Mouse (Mus musculus) Patski (cell line): ENCODE results near the gene Kif7. TPM values are rescaled to one million over a fixed set of nuclear protein-coding genes. Genes with fewer than 3 reads are reported as not detected.

Experiments used
- ATAC-seq: fragments of 100-300 bp; one replicate; pipeline ENCODE4 v1.8.0; 2021
- CTCF ChIA-PET: fragments of 350-600 bp; sonication (Branson Sonifier 250); formaldehyde crosslinking; loops from one replicate; lab custom pipeline; 2022; ENCODE audit warnings: inconsistent platforms; lab: Charles Lee
- POLR2A ChIA-PET: fragments of 350-600 bp; sonication (Branson Sonifier 250); formaldehyde crosslinking; loops from one replicate; lab custom pipeline; 2022; ENCODE audit warnings: antibody characterized with exemption, inconsistent platforms; lab: Charles Lee
- DNase-seq: peaks from one replicate; pipeline ENCODE4 v3.0.0-alpha.2; 2011; ENCODE audit warnings: low read depth, low spot score
- H3K27me3 ChIP-seq: fragments of 371-371 bp; one replicate; pipeline ENCODE4 v1.5.1; 2021
- CTCF ChIP-seq: fragments of 100-300 bp; IDR thresholded peaks from one replicate; pipeline ENCODE4 v1.5.1; 2021
- in situ Hi-C: fragments of 300-500 bp; cut with MboI; formaldehyde crosslinking; loops from 3 replicates; pipeline ENCODE4 v1.11.1; 2018; ENCODE audit warnings: low pct_unique_long_range_greater_than_20kb, mixed read lengths
- polyA plus RNA-seq: library from polyadenylated mRNA; unstranded; gene quantifications from one replicate; pipeline ENCODE4 v1.2.3, GENCODE M21; 2021

Gene Kif7
- 9.6 TPM for polyA plus RNA-seq

GRCm38 (mm10) chr7:79715187-79715981 lies at the start of gene Kif7:
Gene Kif7, minus strand, starts transcription at chr7:79715720.
- TF ChIP-seq CTCF: no peak
- peak; percentile 79 for ATAC-seq

GRCm38 (mm10) chr7:79762106-79762505 lies 46.6 kb upstream of the Kif7 start:
- no peak for TF ChIP-seq CTCF
- H3K27me3 ChIP-seq: no peaks in the 10 kb centered on the region
- ATAC-seq (no peak), DNase-seq (no peak)
- in situ Hi-C loops: no loop called here
- CTCF ChIA-PET: no interaction called here
- POLR2A ChIA-PET: no interaction called here

More at GRCm38 (mm10) chr7:79715187-79715981, at the start of gene Kif7:
- no peak for DNase-seq
- H3K27me3 ChIP-seq: no peaks in the 10 kb centered on the region
- ChIA-PET POLR2A (interaction anchor here (0.9 kb wide), 1 partner anchor 13 kb away, joined by 3 read pairs; no protein-coding TSS in a partner anchor), CTCF (interaction anchor here (1.0 to 1.9 kb wide), 2 partner anchors 14 to 38 kb away, joined by 3 to 7 read pairs; no protein-coding TSS in a partner anchor)
- in situ Hi-C loops: no loop called here

- DNase-seq (no peak), ATAC-seq (no peak)
- TF ChIP-seq CTCF: no peak
- CTCF ChIA-PET: no interaction called here
- H3K27me3 ChIP-seq: no peaks in the 10 kb centered on the region
- in situ Hi-C loops: no loop called here
- POLR2A ChIA-PET: no interaction called here
These were observed 45.8 kb upstream of the Kif7 start for GRCm38 (mm10) chr7:79761124-79761876.

GRCm38 (mm10) chr7:79759766-79760165 lies 44.2 kb upstream of the Kif7 start:
- no peak for TF ChIP-seq CTCF
- no peak for DNase-seq
- H3K27me3 ChIP-seq: no peaks in the 10 kb centered on the region
- in situ Hi-C loops: no loop called here
- no peak for ATAC-seq
- CTCF ChIA-PET: interaction anchor here (1.2 kb wide), 1 partner anchor 20 kb away, joined by 3 read pairs; no protein-coding TSS in a partner anchor
- POLR2A ChIA-PET: no interaction called here

- in situ Hi-C loops: no loop called here
- no peak for ATAC-seq
- CTCF ChIA-PET: no interaction called here
- POLR2A ChIA-PET: no interaction called here
- no peak for TF ChIP-seq CTCF
- no peaks in the 10 kb centered on the region for H3K27me3 ChIP-seq
- no peak for DNase-seq
These were observed 42.7 kb upstream of the Kif7 start for GRCm38 (mm10) chr7:79758176-79758575.

- no peak for DNase-seq
- TF ChIP-seq CTCF: peak; percentile 41
- in situ Hi-C loops: no loop called here
- CTCF ChIA-PET: interaction anchor here (1.0 to 1.8 kb wide), 2 partner anchors 10 to 24 kb away, joined by 3 to 8 read pairs; no protein-coding TSS in a partner anchor
- POLR2A ChIA-PET: no interaction called here
- no peaks in the 10 kb centered on the region for H3K27me3 ChIP-seq
- ATAC-seq: no peak
These were observed 40.8 kb upstream of the Kif7 start for GRCm38 (mm10) chr7:79756334-79756733.

- DNase-seq: no peak
- in situ Hi-C loops: no loop called here
- POLR2A ChIA-PET: no interaction called here
- no peak for TF ChIP-seq CTCF
- CTCF ChIA-PET: no interaction called here
- ATAC-seq: no peak
- H3K27me3 ChIP-seq: no peaks in the 10 kb centered on the region
These were observed 34.0 kb upstream of the Kif7 start for GRCm38 (mm10) chr7:79749511-79749910.

GRCm38 (mm10) chr7:79747659-79748058 lies 32.1 kb upstream of the Kif7 start:
- CTCF ChIA-PET: no interaction called here
- TF ChIP-seq CTCF: no peak
- no peaks in the 10 kb centered on the region for H3K27me3 ChIP-seq
- DNase-seq: no peak
- ATAC-seq: no peak
- in situ Hi-C loops: no loop called here
- POLR2A ChIA-PET: no interaction called here

- no peaks in the 10 kb centered on the region for H3K27me3 ChIP-seq
- no peak for ATAC-seq
- in situ Hi-C loops: no loop called here
- ChIA-PET POLR2A (interaction anchor here (1.6 kb wide), 1 partner anchor 10 kb away, joined by 5 read pairs; no protein-coding TSS in a partner anchor), CTCF (interaction anchor here (2.2 kb wide), 1 partner anchor 15 kb away, joined by 7 read pairs; no protein-coding TSS in a partner anchor)
- TF ChIP-seq CTCF: no peak
- DNase-seq: no peak
These were observed 29.1 kb upstream of the Kif7 start for GRCm38 (mm10) chr7:79744585-79744984.

- no peak for ATAC-seq
These were observed 28.5 kb upstream of the Kif7 start for GRCm38 (mm10) chr7:79744051-79744450.

More at GRCm38 (mm10) chr7:79744051-79744450, 28.5 kb upstream of the Kif7 start:
- in situ Hi-C loops: no loop called here
- POLR2A ChIA-PET: interaction anchor here (0.6 to 1.6 kb wide), 2 partner anchors 9 to 155 kb away, joined by 3 to 5 read pairs; no protein-coding TSS in a partner anchor
- DNase-seq: no peak
- H3K27me3 ChIP-seq: no peaks in the 10 kb centered on the region
- TF ChIP-seq CTCF: no peak
- CTCF ChIA-PET: interaction anchor here (0.8 to 2.2 kb wide), 2 partner anchors 15 to 21 kb away, joined by 3 to 7 read pairs; no protein-coding TSS in a partner anchor
